ENCODE assay signal across 8 mouse cellular contexts in genomic region chr14:20340149-20340548, GRCm38 (mm10). TPM values are rescaled to one million over a fixed set of nuclear protein-coding genes. Genes with fewer than 3 reads are reported as not detected.
DNase-seq lines count a peak whose midpoint lies in the region; ATAC-seq and TF ChIP-seq lines count a peak whose summit lies in the region.

No protein-coding gene starts in this region.

- ATAC-seq in megakaryocyte progenitor cell, adult 5-6 weeks (replicated peaks; ENCODE audit: poor library complexity), result peak; percentile 79

- H3K27ac ChIP-seq in left cerebral cortex, adult 2 months, result no peak overlapping the region

- peak; percentile 62 for TF ChIP-seq CTCF in left cerebral cortex, adult 2 months (IDR thresholded peaks at IDR 0.05)

- no peak overlapping the region for H3K4me3 ChIP-seq in left cerebral cortex, adult 2 months

- DNase-seq in adrenal gland, adult 2 months, result peak; percentile 19
- DNase-seq in adrenal gland, postnatal 25 days, result no peak
- no peak for DNase-seq in left cerebral cortex, adult 2 months (ENCODE audit: extremely low spot score in 1 of 2, low spot score in 2 of 2)
- DNase-seq in left cerebral cortex, postnatal 25 days (ENCODE audit: low spot score in 2 of 2), result no peak
- peak; percentile 20 for DNase-seq in forelimb bud, embryonic 11.5 days (ENCODE audit: low read depth, low spot score)
- no peak for DNase-seq in ovary, postnatal 14 days (ENCODE audit: low spot score)
- no peak for DNase-seq in urinary bladder, postnatal 10 days (ENCODE audit: low spot score)

- intact Hi-C loops in left cerebral cortex, adult 2 months (cut with DNase I), result no loop called here
- intact Hi-C loops in left cerebral cortex, postnatal 25 days (cut with DNase I), result no loop called here

RNA-seq across cellular contexts. Expression of gene Ecd, which starts 7.8 kb away (rescaled TPM):
- 10 to 100 TPM; 41.4 to 43.6 TPM for total RNA-seq in adrenal gland, adult 2 months (2021)
- 10.3 and 14.9 TPM in 2 replicates for polyA plus RNA-seq in adrenal gland, adult 2 months (2012; rRNA removed)
- total RNA-seq in adrenal gland, postnatal 25 days (2021), result 40.3 TPM in 2 replicates
- 10 to 100 TPM; 33.2 to 39.0 TPM for total RNA-seq in left cerebral cortex, adult 2 months (2021)
- 10 to 100 TPM; 36.9 to 38.7 TPM for total RNA-seq in left cerebral cortex, postnatal 25 days (2021)
- 44.2 and 45.9 TPM in 2 replicates for total RNA-seq in megakaryocyte progenitor cell, adult 5-6 weeks (2015)
- 67.3 and 71.2 TPM in 2 replicates for total RNA-seq in megakaryocyte progenitor cell, adult 5-6 weeks (2017)

RNA-seq across cellular contexts. Expression of gene Fam149b, which starts 7.8 kb away (rescaled TPM):
- total RNA-seq in adrenal gland, adult 2 months (2021), result 10 to 100 TPM; 40.2 to 41.6 TPM
- polyA plus RNA-seq in adrenal gland, adult 2 months (2012; rRNA removed), result 14.9 and 15.2 TPM in 2 replicates
- total RNA-seq in adrenal gland, postnatal 25 days (2021), result 40.0 and 44.5 TPM in 2 replicates
- 10 to 100 TPM; 50.6 to 53.1 TPM for total RNA-seq in left cerebral cortex, adult 2 months (2021)
- total RNA-seq in left cerebral cortex, postnatal 25 days (2021), result 10 to 100 TPM; 45.6 to 50.7 TPM
- total RNA-seq in megakaryocyte progenitor cell, adult 5-6 weeks (2015), result 21.1 and 30.8 TPM in 2 replicates
- total RNA-seq in megakaryocyte progenitor cell, adult 5-6 weeks (2017), result 21.9 and 26.6 TPM in 2 replicates

RNA-seq across cellular contexts. Expression of gene Nudt13, which starts 45.7 kb away (rescaled TPM):
- 10 to 100 TPM; 45.7 to 55.2 TPM for total RNA-seq in adrenal gland, adult 2 months (2021)
- 22.3 and 23.2 TPM in 2 replicates for polyA plus RNA-seq in adrenal gland, adult 2 months (2012; rRNA removed)
- total RNA-seq in adrenal gland, postnatal 25 days (2021), result 41.4 and 59.6 TPM in 2 replicates
- 10 to 100 TPM; 17.3 to 18.6 TPM for total RNA-seq in left cerebral cortex, adult 2 months (2021)
- 10 to 100 TPM; 15.6 to 18.8 TPM for total RNA-seq in left cerebral cortex, postnatal 25 days (2021)
- total RNA-seq in megakaryocyte progenitor cell, adult 5-6 weeks (2015), result 8.2 and 10.0 TPM in 2 replicates
- 10.8 and 11.9 TPM in 2 replicates for total RNA-seq in megakaryocyte progenitor cell, adult 5-6 weeks (2017)

RNA-seq across cellular contexts. Expression of gene Dnajc9, which starts 48.6 kb away (rescaled TPM):
- total RNA-seq in adrenal gland, adult 2 months (2021), result 10 to 100 TPM; 28.8 to 33.6 TPM
- polyA plus RNA-seq in adrenal gland, adult 2 months (2012; rRNA removed), result 36.4 and 40.3 TPM in 2 replicates
- total RNA-seq in adrenal gland, postnatal 25 days (2021), result 35.2 and 39.1 TPM in 2 replicates
- total RNA-seq in left cerebral cortex, adult 2 months (2021), result 10 to 100 TPM; 24.7 to 25.4 TPM
- 10 to 100 TPM; 21.4 to 22.3 TPM for total RNA-seq in left cerebral cortex, postnatal 25 days (2021)
- 75.2 and 78.3 TPM in 2 replicates for total RNA-seq in megakaryocyte progenitor cell, adult 5-6 weeks (2015)
- total RNA-seq in megakaryocyte progenitor cell, adult 5-6 weeks (2017), result 250 and 274 TPM in 2 replicates

RNA-seq across cellular contexts. Expression of gene Mrps16, which starts 53.3 kb away (rescaled TPM):
- 10 to 100 TPM; 56.4 to 81.3 TPM for total RNA-seq in adrenal gland, adult 2 months (2021)
- polyA plus RNA-seq in adrenal gland, adult 2 months (2012; rRNA removed), result 58.8 and 64.4 TPM in 2 replicates
- total RNA-seq in adrenal gland, postnatal 25 days (2021), result 51.0 and 53.3 TPM in 2 replicates
- total RNA-seq in left cerebral cortex, adult 2 months (2021), result 10 to 100 TPM; 30.8 to 33.5 TPM
- 10 to 100 TPM; 36.0 to 39.2 TPM for total RNA-seq in left cerebral cortex, postnatal 25 days (2021)
- 89.6 and 90.7 TPM in 2 replicates for total RNA-seq in megakaryocyte progenitor cell, adult 5-6 weeks (2015)
- 43.4 and 45.8 TPM in 2 replicates for total RNA-seq in megakaryocyte progenitor cell, adult 5-6 weeks (2017)

Comparison
In these comparisons a context has a peak if more than half of its experiments do, and no peak if none do; other contexts are left out.
1. DNase-seq: peak in adrenal gland, adult 2 months (single experiment) and forelimb bud, embryonic 11.5 days (single experiment); none in adrenal gland, postnatal 25 days (single experiment), left cerebral cortex, adult 2 months (0 of 2), left cerebral cortex, postnatal 25 days (0 of 2), ovary, postnatal 14 days (single experiment) and urinary bladder, postnatal 10 days (single experiment).